Mouse (Mus musculus): ENCODE measurements around the gene Usp5. TPM values are rescaled to one million over a fixed set of nuclear protein-coding genes. Genes with fewer than 3 reads are reported as not detected.
"Not testable (repeated sequence)": the region's sequence is repeated elsewhere in the genome, so short reads cannot be mapped to it uniquely, and the experiment has no call there.

The Usp5 gene
- polyA plus RNA-seq, 1 experiment from 2014 or later, result 178 TPM

DNA sequence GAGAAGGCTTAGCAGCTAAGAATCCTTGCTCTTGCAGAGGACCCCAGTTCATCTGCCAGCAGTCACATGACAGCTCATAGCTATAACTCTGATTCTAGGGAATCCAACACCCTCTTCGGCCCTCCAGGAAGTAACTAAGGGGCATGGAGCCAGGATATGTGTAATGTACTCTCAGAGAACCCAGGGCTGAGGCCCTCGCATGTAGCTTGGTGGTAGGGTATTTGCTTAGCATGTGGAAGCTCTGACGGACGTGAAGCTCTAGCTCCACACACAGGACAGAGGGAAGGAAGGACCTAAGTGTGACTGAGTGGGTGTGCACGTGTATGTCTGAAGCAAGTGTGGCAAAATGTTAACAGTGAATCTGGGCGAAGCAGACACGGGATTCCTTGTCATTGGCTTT is 7.1 kb upstream of the Usp5 start:
- Histone ChIP-seq H3K4me2 (no peak overlapping the region), H3K27me3 (no peaks in the 10 kb centered on the region), H3K4me1 (peaks cover 37% of the 10 kb centered on the region), H3K27ac (no peak overlapping the region), H3K9ac (no peak overlapping the region), H3K9me3 (replicated peaks) (no peaks in the 10 kb centered on the region), H3K36me3 (ENCODE audit: poor library complexity, severe bottlenecking) (peaks cover 43% of the 10 kb centered on the region), H3K4me3 (no peak overlapping the region)
- no peak for ATAC-seq
- WGBS, result 83% methylated on average over 7 of the region's 7 CpGs

DNA sequence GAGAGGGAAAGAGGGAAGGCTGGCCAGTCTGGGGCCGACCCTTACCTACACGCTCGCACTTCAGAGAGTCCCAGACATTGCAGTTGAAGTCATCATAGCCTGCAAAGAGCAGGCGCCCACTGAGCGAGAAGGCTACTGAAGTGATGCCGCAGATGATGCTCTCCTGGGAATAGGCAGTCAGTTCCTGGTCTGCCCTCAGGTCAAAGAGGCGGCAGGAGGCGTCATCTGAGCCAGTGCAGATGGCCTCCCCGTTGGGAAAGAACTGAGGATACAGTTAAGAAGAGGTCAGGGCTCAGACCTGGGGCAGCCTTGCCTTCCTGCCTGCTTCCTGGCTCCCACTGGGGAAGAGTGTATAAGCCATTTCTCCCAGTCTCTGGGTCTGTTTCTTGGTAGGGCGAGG is 6.2 kb upstream of the Usp5 start:
- Histone ChIP-seq H3K9me3 (replicated peaks) (no peaks in the 10 kb centered on the region), H3K36me3 (ENCODE audit: poor library complexity, severe bottlenecking) (peaks cover 42% of the 10 kb centered on the region), H3K4me2 (no peak overlapping the region), H3K4me3 (no peak overlapping the region), H3K27ac (no peak overlapping the region), H3K27me3 (no peaks in the 10 kb centered on the region), H3K4me1 (peaks cover 41% of the 10 kb centered on the region), H3K9ac (0 out of 2 replicates have a peak overlapping the region, but pooled peaks have one; percentile 2)
- WGBS, result 69% methylated on average over 10 of the region's 10 CpGs
- no peak for ATAC-seq

DNA sequence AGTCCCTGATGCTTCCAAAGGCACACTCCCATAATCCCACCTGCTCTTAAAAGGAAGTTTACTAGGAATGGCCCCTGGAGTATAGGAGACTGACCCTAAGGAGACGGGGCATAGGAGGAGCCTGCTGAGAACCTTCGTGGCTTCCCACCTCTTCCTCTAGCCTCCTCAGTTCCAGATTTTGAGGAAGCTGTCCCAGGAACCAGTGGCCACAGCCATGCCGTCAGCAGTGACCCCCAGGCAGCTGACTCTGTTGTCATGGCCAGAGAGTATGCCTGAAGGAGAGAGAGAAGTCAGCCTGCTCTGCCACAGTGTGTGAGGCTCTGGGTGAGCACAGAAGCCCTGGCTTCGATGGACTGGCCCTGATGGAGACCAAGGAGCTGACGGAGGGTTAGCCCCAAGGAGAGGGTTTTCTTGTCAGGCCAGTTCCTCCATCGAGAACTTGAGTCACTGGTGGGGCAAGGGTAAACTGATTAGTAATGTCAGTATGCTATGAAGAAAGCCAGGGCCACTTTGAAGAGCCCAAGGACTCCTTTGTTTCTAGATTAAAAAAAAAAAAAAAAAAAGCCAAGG is 5.3 kb upstream of the Usp5 start:
- 91% methylated on average over 6 of the region's 6 CpGs for WGBS
- H3K27ac ChIP-seq, result no peak overlapping the region

GRCm38 (mm10) chr6:124831649-124832048 is 2.4 kb upstream of the Usp5 start:
- Histone ChIP-seq H3K4me2 (peak overlapping the region; percentile 80), H3K9ac (0 out of 2 replicates have a peak overlapping the region, but pooled peaks have one; percentile 41), H3K36me3 (ENCODE audit: poor library complexity, severe bottlenecking) (peaks cover 44% of the 10 kb centered on the region), H3K27ac (no peak overlapping the region), H3K4me3 (peak overlapping the region; percentile 56; the same call in 1 of the 2 replicates), H3K4me1 (peaks cover 51% of the 10 kb centered on the region), H3K27me3 (no peaks in the 10 kb centered on the region), H3K9me3 (replicated peaks) (no peaks in the 10 kb centered on the region)
- ATAC-seq, result no peak
- 90% methylated on average over 8 of the region's 8 CpGs for WGBS

More for the DNA sequence above, 5.3 kb upstream of the Usp5 start:
- 0 out of 2 replicates have a peak overlapping the region, but pooled peaks have one; percentile 6 for H3K9ac ChIP-seq
- peaks cover 36% of the 10 kb centered on the region for H3K4me1 ChIP-seq
- peaks cover 42% of the 10 kb centered on the region for H3K36me3 ChIP-seq (ENCODE audit: poor library complexity, severe bottlenecking)
- no peak for ATAC-seq
- no peaks in the 10 kb centered on the region for H3K27me3 ChIP-seq
- no peak overlapping the region for H3K4me2 ChIP-seq
- H3K4me3 ChIP-seq, result no peak overlapping the region
- H3K9me3 ChIP-seq (replicated peaks), result no peaks in the 10 kb centered on the region

- H3K27me3 ChIP-seq; H3K27ac ChIP-seq; ATAC-seq; H3K9me3 ChIP-seq (replicated peaks): not testable (repeated sequence)
- Histone ChIP-seq H3K4me3 (peak overlapping the region; percentile 56), H3K4me2 (peak overlapping the region; percentile 80), H3K36me3 (ENCODE audit: poor library complexity, severe bottlenecking) (peaks cover 47% of the 10 kb centered on the region), H3K9ac (peak overlapping the region; percentile 41; the same call in 1 of the 2 replicates), H3K4me1 (peaks cover 51% of the 10 kb centered on the region)
- 94% methylated on average over 4 of the region's 4 CpGs for WGBS
Observed at GRCm38 (mm10) chr6:124831199-124831598, 1.9 kb upstream of the Usp5 start.

DNA sequence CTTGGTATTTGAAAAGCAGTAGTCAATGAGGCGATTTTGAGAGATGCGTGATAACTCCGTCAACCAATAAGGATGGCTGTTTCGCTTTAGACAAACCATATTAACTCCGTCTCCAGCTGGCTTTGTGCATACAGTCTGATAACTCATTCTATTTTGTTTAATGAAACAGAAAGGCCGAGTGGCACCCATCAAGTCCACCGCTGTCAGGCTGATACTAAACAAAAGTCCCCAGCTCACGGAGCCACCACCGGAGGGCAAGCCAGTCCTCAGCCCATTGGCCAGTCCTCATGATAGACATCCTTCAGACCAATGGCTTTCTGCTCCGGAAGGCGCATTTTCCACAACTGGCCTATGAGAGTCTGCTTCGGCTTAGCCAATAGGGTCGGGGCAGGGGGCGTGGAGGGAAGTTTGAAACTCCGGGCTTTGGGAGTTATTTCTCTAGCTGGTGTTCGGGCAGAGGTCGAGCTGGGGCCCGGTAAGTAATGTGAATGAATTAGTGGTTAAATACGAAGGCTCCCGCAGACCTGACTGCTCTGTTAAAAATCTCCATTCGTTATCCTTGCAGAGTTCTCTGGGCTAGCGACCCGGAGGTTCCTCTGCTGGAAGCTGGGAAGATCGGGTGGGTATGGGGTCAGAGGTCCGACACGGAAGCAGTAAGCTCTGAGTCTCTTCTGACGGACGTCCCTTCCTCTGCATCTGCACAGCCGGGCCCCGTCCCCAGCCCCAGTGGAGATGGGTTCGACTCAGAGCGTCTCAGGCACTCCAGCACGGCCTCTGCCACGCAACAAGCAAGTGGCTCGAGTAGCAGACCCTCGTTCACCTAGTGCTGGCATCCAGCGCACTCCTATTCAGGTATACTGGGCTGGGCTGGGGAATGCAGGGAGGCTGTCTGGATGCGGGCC is 766 bp upstream of the Usp5 start:
- peaks cover 51% of the 10 kb centered on the region for H3K4me1 ChIP-seq
- H3K4me2 ChIP-seq, result peak overlapping the region; percentile 80
- H3K4me3 ChIP-seq, result peak overlapping the region; percentile 56
- WGBS, result under 1% methylated on average over 38 of the region's 38 CpGs
- ATAC-seq, result peak; percentile 88
- H3K27me3 ChIP-seq, result no peaks in the 10 kb centered on the region
- H3K9ac ChIP-seq, result peak overlapping the region; percentile 84
- no peaks in the 10 kb centered on the region for H3K9me3 ChIP-seq (replicated peaks)
- H3K36me3 ChIP-seq (ENCODE audit: poor library complexity, severe bottlenecking), result peaks cover 51% of the 10 kb centered on the region
- peak overlapping the region; percentile 89 for H3K27ac ChIP-seq

DNA sequence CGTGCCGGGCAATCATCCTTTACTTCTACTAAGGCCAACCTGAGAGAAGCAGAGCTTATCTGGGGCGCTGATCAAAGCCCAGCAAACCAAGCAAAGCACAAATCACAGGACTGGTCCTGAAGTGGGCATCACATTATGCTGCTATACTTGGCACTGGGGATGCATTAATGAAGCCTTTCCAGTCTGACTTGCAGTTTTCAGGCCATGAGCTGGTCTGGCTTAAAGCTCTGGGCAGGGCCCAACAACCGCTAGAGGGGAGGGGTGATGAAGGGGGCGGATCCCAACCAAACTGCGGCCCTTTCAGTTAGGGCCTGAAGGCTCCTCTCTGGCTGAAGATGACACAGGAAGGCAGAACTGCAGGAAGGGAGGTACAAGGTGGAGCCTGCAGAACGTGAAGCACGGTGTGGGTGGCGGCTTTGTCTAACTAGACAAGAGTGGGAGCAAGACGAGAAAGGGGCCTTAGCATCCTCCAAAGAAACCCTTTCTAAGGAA is 1.1 kb downstream of the Usp5 start:
- Histone ChIP-seq H3K9me3 (replicated peaks) (no peaks in the 10 kb centered on the region), H3K4me2 (peak overlapping the region; percentile 83), H3K4me1 (peaks cover 45% of the 10 kb centered on the region), H3K9ac (peak overlapping the region; percentile 69), H3K27ac (peak overlapping the region; percentile 33), H3K36me3 (ENCODE audit: poor library complexity, severe bottlenecking) (peaks cover 55% of the 10 kb centered on the region), H3K4me3 (peak overlapping the region; percentile 56), H3K27me3 (no peaks in the 10 kb centered on the region)
- WGBS, result 26% methylated on average over 10 of the region's 10 CpGs
- no peak for ATAC-seq

GRCm38 (mm10) chr6:124822049-124822448 is 7.2 kb downstream of the Usp5 start:
- WGBS, result 96% methylated on average over 4 of the region's 4 CpGs
- Histone ChIP-seq H3K9ac (no peak overlapping the region), H3K4me2 (no peak overlapping the region), H3K9me3 (replicated peaks) (no peaks in the 10 kb centered on the region), H3K27me3 (no peaks in the 10 kb centered on the region), H3K27ac (no peak overlapping the region), H3K36me3 (ENCODE audit: poor library complexity, severe bottlenecking) (peaks cover 96% of the 10 kb centered on the region), H3K4me1 (peaks cover 3% of the 10 kb centered on the region; the same call in 1 of the 2 replicates), H3K4me3 (no peak overlapping the region)
- ATAC-seq, result no peak

- Histone ChIP-seq H3K27ac (no peak overlapping the region), H3K36me3 (ENCODE audit: poor library complexity, severe bottlenecking) (peaks cover 100% of the 10 kb centered on the region), H3K9ac (no peak overlapping the region), H3K4me3 (no peak overlapping the region), H3K4me1 (no peaks in the 10 kb centered on the region), H3K27me3 (no peaks in the 10 kb centered on the region), H3K9me3 (replicated peaks) (no peaks in the 10 kb centered on the region), H3K4me2 (no peak overlapping the region)
- 95% methylated on average over 5 of the region's 5 CpGs for WGBS
- ATAC-seq, result no peak
Observed at GRCm38 (mm10) chr6:124820891-124821290, 8.4 kb downstream of the Usp5 start.

DNA sequence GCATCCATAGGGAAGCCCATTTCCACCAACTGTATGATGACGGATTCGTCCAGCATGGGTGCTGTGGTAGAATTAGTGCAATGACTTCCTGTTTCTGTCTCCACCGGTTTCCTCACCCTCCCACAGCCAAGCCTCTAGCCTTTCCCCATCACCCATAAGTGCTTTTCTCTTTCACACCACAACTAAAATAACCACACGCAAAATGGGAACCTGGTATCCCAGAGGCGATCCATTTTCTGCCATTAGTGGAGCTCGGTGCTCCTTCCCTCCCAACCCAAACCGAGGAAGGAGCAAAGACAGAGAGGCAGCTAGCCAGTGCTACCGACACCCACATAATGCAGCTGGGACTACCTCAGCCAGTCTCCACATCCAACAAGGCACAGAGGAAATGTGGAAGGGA is 11.3 kb downstream of the Usp5 start:
- Histone ChIP-seq H3K9me3 (replicated peaks) (no peaks in the 10 kb centered on the region), H3K27ac (no peak overlapping the region), H3K36me3 (ENCODE audit: poor library complexity, severe bottlenecking) (peaks cover 81% of the 10 kb centered on the region), H3K27me3 (no peaks in the 10 kb centered on the region), H3K9ac (no peak overlapping the region), H3K4me3 (no peak overlapping the region), H3K4me1 (peaks cover 18% of the 10 kb centered on the region), H3K4me2 (no peak overlapping the region)
- no peak for ATAC-seq
- 92% methylated on average over 8 of the region's 8 CpGs for WGBS

GRCm38 (mm10) chr6:124817563-124817962 is 11.7 kb downstream of the Usp5 start:
- Histone ChIP-seq H3K9me3 (replicated peaks) (no peaks in the 10 kb centered on the region), H3K27ac (no peak overlapping the region), H3K9ac (no peak overlapping the region), H3K4me1 (peaks cover 22% of the 10 kb centered on the region), H3K4me3 (no peak overlapping the region), H3K27me3 (no peaks in the 10 kb centered on the region), H3K4me2 (no peak overlapping the region), H3K36me3 (ENCODE audit: poor library complexity, severe bottlenecking) (peaks cover 78% of the 10 kb centered on the region)
- ATAC-seq, result no peak
- WGBS, result 98% methylated on average over 8 of the region's 8 CpGs

DNA sequence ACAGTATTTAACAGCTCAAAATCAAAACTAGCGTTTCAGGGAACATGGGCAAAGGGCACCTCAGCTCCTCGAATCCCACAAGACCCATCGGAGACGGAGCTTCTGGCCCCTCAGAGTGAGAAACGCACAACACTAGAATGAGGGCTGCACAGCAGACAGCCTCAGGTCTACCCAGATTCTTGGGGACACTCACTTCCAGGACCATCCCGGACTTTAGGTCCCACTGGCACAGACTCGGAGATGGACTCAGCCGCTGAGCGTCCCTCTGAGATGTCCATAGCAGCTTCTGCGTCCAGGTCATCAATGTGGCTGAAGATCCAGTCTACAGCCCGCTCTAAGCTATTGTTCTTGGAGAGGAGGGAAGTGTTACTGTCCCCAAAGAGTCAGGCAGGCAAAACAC is 12.2 kb downstream of the Usp5 start:
- Histone ChIP-seq H3K4me2 (no peak overlapping the region), H3K9me3 (replicated peaks) (no peaks in the 10 kb centered on the region), H3K9ac (no peak overlapping the region), H3K36me3 (ENCODE audit: poor library complexity, severe bottlenecking) (peaks cover 78% of the 10 kb centered on the region), H3K4me1 (peaks cover 27% of the 10 kb centered on the region), H3K4me3 (no peak overlapping the region), H3K27ac (no peak overlapping the region), H3K27me3 (no peaks in the 10 kb centered on the region)
- 96% methylated on average over 11 of the region's 11 CpGs for WGBS
- ATAC-seq, result no peak
